Mouse (Mus musculus) retina, postnatal 7 days (tissue): ENCODE results near the gene Iqcg.

Source experiments
- DNase-seq: peaks from one replicate; pipeline ENCODE4 v3.0.0-alpha.2; 2012; ENCODE audit warnings: low read depth, low spot score

The Iqcg gene

GRCm38 (mm10) chr16:32981405-32981804, 74.6 kb downstream of the Iqcg start:
- DNase-seq, result no peak

DNA sequence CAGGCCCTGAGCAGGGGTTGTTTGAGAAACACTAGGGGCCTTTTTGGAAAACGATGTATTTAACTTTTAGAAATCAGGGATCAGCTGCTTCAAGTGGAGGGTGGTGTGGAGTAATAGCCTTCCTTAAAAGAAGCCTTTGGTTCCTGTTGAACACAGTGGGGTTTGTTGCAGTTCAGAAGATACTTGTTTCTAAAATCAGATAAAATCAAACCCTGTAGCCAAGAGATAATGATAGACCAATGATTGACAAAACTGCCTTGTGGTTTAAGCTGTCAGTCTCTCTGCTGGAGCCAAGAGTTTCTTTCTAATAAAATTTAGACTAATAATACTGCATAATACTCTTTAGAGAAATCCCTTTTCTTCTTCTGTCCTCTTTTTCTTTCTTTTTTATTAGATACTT, 75.8 kb downstream of the Iqcg start:
- DNase-seq, result no peak

DNA sequence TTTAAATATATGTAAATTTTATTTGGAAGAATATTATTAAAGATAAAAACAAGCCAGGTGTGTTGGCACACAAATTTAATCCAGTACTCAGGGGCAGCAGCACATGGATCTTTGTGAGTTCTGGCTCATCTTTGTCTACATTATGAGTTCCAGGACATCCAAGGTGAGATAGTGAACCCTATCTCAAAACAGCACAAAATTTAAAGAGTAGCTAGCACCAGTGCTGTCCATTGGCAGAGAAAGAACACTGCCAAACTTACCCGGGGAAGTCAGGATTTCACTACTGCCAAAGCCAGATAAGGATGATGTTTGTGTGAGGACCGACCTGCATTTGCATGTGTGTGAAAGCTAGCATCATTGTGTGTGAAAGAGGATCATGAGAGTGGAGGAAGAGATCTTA, 83.0 kb downstream of the Iqcg start:
- DNase-seq, result no peak

- no peak for DNase-seq
Observed at GRCm38 (mm10) chr16:32972535-32972934, 83.5 kb downstream of the Iqcg start.
